Mouse (Mus musculus) embryonic facial prominence, embryonic 10.5 days (tissue): ENCODE measurements around the gene Lsm3. TPM values are rescaled to one million over a fixed set of nuclear protein-coding genes. Genes with fewer than 3 reads are reported as not detected.
"Not testable (repeated sequence)": the region's sequence is repeated elsewhere in the genome, so short reads cannot be mapped to it uniquely, and the experiment has no call there.

Source experiments
- DNase-seq: peaks from one replicate; pipeline ENCODE4 v3.0.0-alpha.2; 2017; ENCODE audit warnings: low spot score
- H3K27ac ChIP-seq: fragments of 300-500 bp; sonication (generic); replicated peaks from 2 replicates; pipeline ENCODE4 v1.5.1; 2016; ENCODE audit warnings: mild to moderate bottlenecking
- H3K27me3 ChIP-seq: fragments of 300-500 bp; sonication (generic); replicated peaks from 2 replicates; pipeline ENCODE4 v1.6.1; 2016; ENCODE audit warnings: low read depth, mild to moderate bottlenecking; ENCODE audit not compliant: poor library complexity, severe bottlenecking
- H3K36me3 ChIP-seq: fragments of 300-500 bp; sonication (generic); replicated peaks from 2 replicates; pipeline ENCODE4 v1.6.1; 2016; ENCODE audit warnings: mild to moderate bottlenecking, moderate library complexity
- H3K4me1 ChIP-seq: fragments of 300-500 bp; sonication (generic); 2 replicates; pipeline ENCODE4 v1.6.1; 2016
- H3K4me3 ChIP-seq: fragments of 300-500 bp; sonication (generic); 2 replicates; pipeline ENCODE4 v1.5.1; 2016; ENCODE audit warnings: mild to moderate bottlenecking, moderate library complexity
- H3K9me3 ChIP-seq: fragments of 300-500 bp; sonication (generic); 2 replicates; pipeline ENCODE4 v1.6.1; 2016; ENCODE audit warnings: mild to moderate bottlenecking
- WGBS: fragments of 180-500 bp; shearing (Covaris S2); methylation state at CpG from one replicate; pipeline ENCODE4 v1.1.7; 2016; 5-methylcytosine and 5-hydroxymethylcytosine counted together
- polyA plus RNA-seq: library from polyadenylated mRNA; unstranded; fragments of >200 nt; fragmentation: Nextera tagmentation; extraction: Ambion mirVana; gene quantifications from 2 replicates; pipeline ENCODE4 v1.2.1, GENCODE M21; 2016

Gene Lsm3
- polyA plus RNA-seq, result 444 and 453 TPM in 2 replicates

DNA sequence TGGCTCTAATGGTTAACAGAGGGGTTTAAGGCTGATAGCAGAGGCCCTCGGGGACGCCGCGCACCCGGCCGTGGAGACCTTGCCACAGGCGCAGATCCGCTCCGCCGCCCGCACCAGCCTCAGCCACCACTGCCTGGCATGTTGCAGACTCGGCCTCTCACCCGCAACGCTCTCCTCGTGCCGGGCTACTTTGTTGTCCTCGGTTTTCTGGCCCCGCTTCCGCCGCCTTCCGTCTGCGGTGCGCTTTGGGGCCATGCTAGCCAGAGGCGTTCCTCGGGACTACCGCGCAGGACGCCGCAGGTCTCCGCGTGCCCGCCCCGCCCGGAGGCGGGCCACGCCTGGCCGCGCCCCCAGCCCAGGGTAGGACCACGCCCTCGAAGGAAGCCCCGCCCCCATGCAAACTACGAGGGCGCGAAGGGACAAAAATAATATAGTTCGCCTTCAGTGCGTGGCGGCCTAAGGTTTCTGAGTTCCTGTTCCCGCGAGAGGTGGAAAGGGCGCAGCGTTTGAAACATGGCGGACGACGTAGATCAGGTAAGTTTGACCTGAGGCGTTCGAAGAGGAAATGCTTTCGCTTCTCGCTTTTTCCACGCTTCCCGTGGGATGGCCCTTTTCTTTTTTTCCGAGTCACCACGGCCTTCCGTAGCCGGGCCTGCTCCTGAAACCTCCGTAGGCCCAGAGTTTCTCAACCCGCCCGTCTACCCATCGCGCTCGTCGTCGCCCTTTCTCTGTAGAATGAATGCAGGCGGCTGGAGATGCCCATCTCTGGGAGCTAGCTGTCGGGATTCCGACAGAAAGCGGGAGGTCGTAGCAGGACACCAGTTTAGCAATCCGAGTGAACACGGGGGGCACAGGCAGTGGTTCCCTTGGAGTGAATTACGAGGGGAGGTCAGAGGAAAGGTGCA, at the start of gene Lsm3, which contains the start of gene Xpc:
TSS of gene Lsm3 (plus strand) at position 384 of the 905 bp plus-strand sequence.
TSS of gene Xpc (minus strand) at position 344 of the 905 bp plus-strand sequence.
- under 1% methylated on average over 80 of the region's 80 CpGs for WGBS
- Histone ChIP-seq H3K36me3 (peaks cover 53% of the 10 kb centered on the region), H3K27me3 (no peaks in the 10 kb centered on the region), H3K4me1 (peaks cover 32% of the 10 kb centered on the region), H3K9me3 (no peaks in the 10 kb centered on the region), H3K4me3 (peak within 1 kb of the TSS; percentile 95), H3K27ac (peak within 1 kb of the TSS; percentile 94)
- DNase-seq, result peak; percentile 98

DNA sequence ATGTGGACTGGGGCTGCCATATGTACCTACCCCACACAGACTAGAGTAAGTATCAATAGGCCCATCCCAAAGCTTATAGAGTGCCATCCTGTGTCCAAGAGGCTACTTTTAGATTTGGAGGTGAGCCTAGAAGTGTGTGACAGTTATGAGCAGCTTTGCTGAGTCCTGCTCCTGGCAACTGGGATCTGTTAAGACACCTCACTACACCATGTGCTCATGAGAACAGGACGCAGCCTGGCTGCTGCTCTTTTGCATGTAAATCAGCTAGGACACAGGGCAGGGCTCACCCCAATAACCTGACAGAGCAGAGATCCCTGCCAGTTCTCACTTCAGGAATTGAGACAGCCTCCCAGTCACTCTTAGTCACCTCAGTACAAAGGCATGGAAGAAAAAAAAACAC, 48.6 kb upstream of the Lsm3 start:
- WGBS, result 89% methylated on average over 1 of the region's 1 CpGs
- Histone ChIP-seq H3K9me3 (no peaks in the 10 kb centered on the region), H3K4me3 (no peak overlapping the region), H3K27me3 (no peaks in the 10 kb centered on the region), H3K27ac (no peak overlapping the region), H3K36me3 (peaks cover 90% of the 10 kb centered on the region), H3K4me1 (peaks cover 6% of the 10 kb centered on the region)
- no peak for DNase-seq

DNA sequence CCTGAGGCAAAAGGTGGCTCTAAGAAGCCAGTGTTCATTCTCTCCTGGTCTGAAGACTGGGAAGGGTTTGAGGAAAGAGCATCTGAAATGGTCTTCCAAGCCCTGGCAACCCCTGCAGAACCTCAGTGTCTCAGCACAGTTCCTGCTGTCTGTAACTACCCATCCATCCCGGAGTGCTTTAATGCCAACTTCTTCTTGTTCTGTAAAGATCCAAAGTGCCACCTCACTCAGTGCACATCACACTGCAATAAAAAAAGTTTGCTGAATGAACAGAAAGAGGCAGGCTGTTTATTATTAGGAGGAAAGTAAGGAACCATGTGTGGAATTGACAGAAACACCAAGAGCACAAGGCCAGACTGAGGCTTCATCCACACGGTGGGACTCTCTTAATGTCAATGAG, 45.0 kb upstream of the Lsm3 start:
- Histone ChIP-seq H3K9me3 (no peaks in the 10 kb centered on the region), H3K4me3 (no peak overlapping the region), H3K4me1 (peaks cover 32% of the 10 kb centered on the region), H3K36me3 (peaks cover 60% of the 10 kb centered on the region), H3K27ac (no peak overlapping the region), H3K27me3 (no peaks in the 10 kb centered on the region)
- 89% methylated on average over 2 of the region's 2 CpGs for WGBS
- no peak for DNase-seq

DNA sequence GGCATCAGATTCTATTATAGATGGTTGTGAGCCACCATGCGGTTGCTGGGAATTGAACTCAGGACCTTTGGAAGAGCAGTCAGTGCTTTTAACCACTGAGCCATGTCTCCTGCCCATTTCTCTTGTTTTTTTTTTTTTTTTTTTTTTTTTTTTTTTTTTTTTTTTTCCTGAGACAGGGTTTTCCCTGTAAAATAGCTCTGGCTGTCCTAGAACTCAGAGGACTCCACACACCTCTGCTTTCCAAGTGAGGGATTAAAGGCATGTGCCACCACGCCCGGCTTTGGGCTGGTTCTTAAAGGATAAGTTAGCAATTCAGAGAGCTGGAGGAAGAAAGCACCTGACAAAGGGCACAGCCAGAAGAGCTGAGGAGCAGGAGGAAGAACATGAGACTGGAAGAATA, 44.3 kb upstream of the Lsm3 start:
- Histone ChIP-seq H3K4me3 (peak overlapping the region; percentile 82; the same call in 1 of the 2 replicates), H3K36me3 (peaks cover 60% of the 10 kb centered on the region), H3K4me1 (peaks cover 33% of the 10 kb centered on the region)
- DNase-seq, H3K27me3 ChIP-seq, H3K9me3 ChIP-seq, H3K27ac ChIP-seq: not testable (repeated sequence)
- 88% methylated on average over 3 of the region's 3 CpGs for WGBS

DNA sequence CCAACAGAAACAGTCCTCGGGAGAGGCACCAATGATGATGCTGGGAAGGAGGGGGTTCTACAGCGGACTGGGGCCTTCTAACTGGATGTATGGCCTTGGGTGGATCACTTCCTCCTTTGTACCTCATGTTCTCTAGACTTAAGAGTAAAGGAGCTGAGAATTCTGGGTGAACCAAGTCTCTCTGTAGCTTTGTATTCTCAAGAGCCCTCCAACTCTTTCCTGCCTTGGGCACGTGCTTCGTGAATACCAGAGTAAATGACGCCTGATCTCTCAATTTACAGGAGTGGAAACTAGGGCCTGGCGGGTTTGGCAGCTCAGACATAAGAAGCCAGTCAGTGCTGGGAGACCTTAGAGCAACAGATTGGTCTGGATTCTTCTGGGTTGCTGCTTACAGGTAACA, 43.4 kb upstream of the Lsm3 start:
- Histone ChIP-seq H3K4me1 (peaks cover 36% of the 10 kb centered on the region), H3K4me3 (peak overlapping the region; percentile 82), H3K36me3 (peaks cover 60% of the 10 kb centered on the region), H3K27ac (peak overlapping the region; percentile 91), H3K9me3 (no peaks in the 10 kb centered on the region), H3K27me3 (no peaks in the 10 kb centered on the region)
- WGBS, result 28% methylated on average over 6 of the region's 6 CpGs
- peak; percentile 27 for DNase-seq

DNA sequence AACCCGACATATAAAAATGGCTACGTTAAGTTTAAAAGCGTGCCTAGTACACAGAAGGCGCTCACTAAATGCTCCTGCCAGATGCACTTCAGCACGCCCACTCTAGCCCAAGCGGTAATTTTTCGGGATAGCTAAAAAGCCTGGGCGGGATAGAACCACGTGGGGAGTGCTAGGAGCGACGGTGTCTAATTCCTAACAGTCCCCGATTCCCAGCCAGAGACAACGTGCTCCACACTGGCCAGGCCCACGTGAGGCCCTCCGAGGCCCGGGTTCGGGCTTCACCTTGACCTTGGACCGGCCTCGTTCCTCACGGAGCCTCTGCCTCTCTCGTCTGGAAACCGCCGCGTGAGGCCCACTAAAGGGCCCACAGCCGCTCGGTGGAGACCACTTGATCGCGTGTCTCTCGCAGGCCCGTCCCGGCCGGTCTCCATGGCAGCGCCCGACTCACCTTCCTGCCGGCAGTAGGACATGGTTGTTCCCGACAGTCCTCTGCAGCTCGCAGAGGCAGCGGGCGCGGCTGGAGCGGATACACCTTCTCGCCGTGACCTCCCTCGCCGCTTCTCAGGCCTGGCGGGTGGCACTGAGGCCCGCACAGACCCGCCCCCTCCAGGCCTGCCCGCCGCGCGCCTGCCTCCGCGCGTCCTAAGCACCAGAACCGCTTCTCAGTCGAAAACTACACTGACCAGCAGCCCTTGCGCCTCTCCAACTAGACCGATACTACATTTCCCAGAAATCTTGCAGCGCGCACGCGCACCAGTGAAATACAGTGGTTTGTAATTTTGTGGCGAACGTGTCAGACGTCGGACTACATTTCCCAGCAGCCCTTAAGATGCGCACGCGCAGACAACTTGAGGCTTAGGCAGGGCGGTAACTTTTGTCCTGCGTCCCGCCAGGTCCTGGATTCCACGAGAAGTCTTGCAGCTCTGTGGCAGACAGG, 42.6 kb upstream of the Lsm3 start, which contains the start of the genes Chchd4 and Tmem43:
TSS of gene Chchd4 (minus strand) at position 679 of the 937 bp plus-strand sequence.
TSS of gene Tmem43 (plus strand) at position 836 of the 937 bp plus-strand sequence.
- WGBS, result under 1% methylated on average over 74 of the region's 74 CpGs
- Histone ChIP-seq H3K27me3 (no peaks in the 10 kb centered on the region), H3K27ac (peak within 1 kb of the TSS; percentile 91), H3K4me1 (peaks cover 36% of the 10 kb centered on the region), H3K4me3 (peak within 1 kb of the TSS; percentile 82), H3K9me3 (no peaks in the 10 kb centered on the region), H3K36me3 (peaks cover 60% of the 10 kb centered on the region)
- DNase-seq, result peak; percentile 98

DNA sequence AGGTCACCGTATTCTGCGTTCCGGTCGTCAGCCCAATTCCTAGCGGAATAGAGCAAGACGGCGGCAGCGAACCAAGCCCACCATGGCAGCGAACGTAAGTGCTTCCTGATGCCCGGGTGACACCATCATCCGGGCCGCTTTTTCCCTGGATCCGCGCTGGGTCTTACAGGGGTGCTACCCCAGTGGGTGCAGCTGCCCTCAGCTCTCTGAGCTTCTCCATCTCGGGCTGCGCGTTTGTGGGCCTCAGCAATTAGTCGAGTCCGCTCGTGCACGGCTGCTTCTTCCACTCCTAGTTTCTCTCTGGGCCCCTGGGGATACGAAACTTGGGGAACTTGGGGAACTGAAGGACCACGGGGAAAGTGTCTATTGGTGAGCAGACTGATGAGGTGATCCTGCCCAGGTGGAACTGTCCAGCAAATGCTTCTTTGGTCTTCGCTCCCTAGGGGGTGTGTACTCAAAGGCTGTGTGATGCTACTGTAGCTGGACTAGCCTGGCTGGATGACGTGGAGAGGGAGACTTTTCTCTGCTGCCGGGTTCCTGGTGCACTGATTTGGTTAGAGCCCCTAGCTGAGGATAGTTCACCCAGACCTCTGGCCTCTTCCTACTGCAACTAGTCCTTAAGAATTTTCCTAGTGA, 41.8 kb upstream of the Lsm3 start:
- H3K27ac ChIP-seq, result peak overlapping the region; percentile 91
- peaks cover 36% of the 10 kb centered on the region for H3K4me1 ChIP-seq
- no peaks in the 10 kb centered on the region for H3K27me3 ChIP-seq
- DNase-seq, result no peak
- peaks cover 61% of the 10 kb centered on the region for H3K36me3 ChIP-seq
- H3K9me3 ChIP-seq, result no peaks in the 10 kb centered on the region
- H3K4me3 ChIP-seq, result peak overlapping the region; percentile 82
- under 1% methylated on average over 27 of the region's 27 CpGs for WGBS

DNA sequence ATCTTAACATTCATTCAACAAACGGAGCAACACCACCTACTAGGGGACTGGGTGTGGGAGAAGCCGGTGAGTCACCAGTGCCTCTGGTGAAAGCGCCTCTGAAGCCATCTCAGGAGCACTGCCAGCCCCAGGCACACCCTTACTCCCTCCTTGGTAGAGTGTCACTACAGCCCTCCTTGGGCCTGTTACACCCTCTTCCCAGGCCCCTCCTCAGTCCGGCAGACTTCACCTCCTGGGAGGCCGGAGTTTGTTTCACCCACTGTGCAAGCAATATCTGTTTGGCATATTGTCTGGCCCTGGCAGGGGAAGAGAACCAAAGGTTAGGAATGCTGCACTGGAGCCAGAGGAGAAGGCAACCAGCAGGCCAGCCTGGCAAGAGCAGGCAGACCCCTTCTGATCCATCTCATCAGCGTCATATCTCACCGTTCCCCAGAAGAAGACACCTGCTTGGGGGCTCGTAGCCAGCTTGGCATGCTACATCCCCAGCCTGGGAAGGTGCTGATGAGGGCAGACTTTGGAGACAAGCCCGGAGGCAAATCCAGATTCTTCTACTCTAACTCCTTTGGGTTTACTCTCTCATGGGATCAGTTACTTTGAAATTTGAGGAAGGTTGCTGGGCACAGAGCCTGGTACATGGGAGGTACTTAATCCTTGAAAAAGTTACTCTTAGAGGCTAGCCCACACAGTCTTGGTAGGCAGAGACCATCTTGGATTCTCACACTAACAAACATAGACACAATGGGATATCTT, 41.1 kb upstream of the Lsm3 start:
- Histone ChIP-seq H3K4me1 (peaks cover 36% of the 10 kb centered on the region), H3K9me3 (no peaks in the 10 kb centered on the region), H3K36me3 (peaks cover 61% of the 10 kb centered on the region), H3K4me3 (peak overlapping the region; percentile 82), H3K27me3 (no peaks in the 10 kb centered on the region), H3K27ac (peak overlapping the region; percentile 91)
- 63% methylated on average over 9 of the region's 9 CpGs for WGBS
- no peak for DNase-seq

DNA sequence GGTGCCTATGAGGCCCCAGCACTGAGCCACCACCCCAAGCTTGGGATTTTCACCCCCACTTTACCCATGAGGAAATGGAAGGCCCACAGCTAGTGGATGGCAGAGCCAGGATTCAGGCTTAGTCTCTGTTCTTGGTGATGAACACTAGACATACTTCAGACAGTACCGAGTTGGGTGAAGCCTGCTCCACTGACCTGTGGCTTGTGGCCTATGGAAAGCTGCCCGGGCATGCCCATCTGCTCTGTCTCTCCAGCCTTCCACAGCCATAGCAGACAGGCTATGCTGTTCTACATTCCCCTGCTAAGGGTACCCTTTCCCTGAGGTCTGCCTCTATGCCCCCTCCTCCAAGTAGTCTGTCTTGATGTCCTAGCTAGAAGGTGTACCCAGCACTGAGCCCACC, 39.2 kb upstream of the Lsm3 start:
- no peaks in the 10 kb centered on the region for H3K9me3 ChIP-seq
- peaks cover 65% of the 10 kb centered on the region for H3K36me3 ChIP-seq
- H3K27me3 ChIP-seq, result no peaks in the 10 kb centered on the region
- 94% methylated on average over 2 of the region's 2 CpGs for WGBS
- no peak overlapping the region for H3K27ac ChIP-seq
- H3K4me3 ChIP-seq, result no peak overlapping the region
- peaks cover 36% of the 10 kb centered on the region for H3K4me1 ChIP-seq
- no peak for DNase-seq

DNA sequence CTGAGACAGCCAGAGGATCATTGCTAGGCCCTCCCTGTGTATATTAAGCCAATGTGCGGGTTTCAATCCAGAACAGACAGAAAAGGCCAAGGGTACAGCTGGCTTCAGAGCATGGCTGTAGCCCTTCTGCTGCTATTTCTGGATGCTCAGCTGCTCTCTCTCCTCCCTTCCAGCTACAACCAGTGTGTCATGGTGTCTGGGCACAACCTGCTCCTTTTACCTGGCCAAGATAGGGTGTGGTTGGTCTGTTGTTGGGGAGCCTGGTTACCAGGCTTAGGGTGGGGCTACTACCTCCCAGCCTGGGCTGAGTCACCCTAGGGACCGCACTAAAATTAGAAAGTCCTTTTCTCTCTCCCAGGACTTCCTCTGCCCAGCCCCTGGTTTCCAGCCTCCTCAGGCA, 32.4 kb upstream of the Lsm3 start:
- H3K36me3 ChIP-seq, result peaks cover 100% of the 10 kb centered on the region
- no peak overlapping the region for H3K27ac ChIP-seq
- H3K9me3 ChIP-seq, result no peaks in the 10 kb centered on the region
- no peaks in the 10 kb centered on the region for H3K4me1 ChIP-seq
- H3K4me3 ChIP-seq, result no peak overlapping the region
- DNase-seq, result no peak
- H3K27me3 ChIP-seq, result no peaks in the 10 kb centered on the region
- WGBS, result 98% methylated on average over 2 of the region's 2 CpGs

DNA sequence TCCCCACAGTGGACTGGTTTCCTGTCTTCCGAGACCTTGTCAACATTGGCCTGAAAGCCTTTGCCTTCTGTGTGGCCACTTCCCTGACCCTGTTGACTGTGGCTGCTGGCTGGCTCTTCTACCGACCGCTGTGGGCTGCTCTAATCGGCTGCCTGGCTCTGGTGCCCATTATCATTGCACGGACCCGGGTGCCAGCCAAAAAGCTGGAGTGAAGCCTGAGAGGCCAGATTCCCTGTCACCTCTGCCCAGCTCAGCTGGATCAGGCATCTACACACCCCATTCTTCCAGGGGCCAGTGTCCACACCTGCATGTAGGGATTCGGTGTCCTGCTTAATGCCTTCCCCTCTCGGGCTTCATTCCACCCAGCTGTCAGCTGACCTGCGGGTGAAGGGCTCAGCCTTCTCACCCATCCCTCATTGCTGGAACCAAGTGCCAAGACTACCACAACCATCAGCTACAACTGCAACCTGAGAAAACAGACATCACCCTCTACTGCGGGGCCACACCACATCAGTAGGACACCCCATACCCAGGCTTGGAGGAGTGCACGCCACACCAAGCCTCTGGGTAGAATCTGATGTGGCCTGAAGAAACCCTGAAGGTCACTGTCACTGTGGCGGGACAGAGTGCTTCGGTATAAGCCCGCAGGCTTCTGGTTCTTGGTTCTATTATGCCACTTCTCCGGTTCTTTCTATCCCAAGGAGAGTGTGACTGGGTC, 28.8 kb upstream of the Lsm3 start:
- Histone ChIP-seq H3K4me1 (0 out of 2 replicates have a peak, but pooled peaks cover 5% of the 10 kb centered on the region), H3K27ac (no peak overlapping the region), H3K4me3 (no peak overlapping the region), H3K9me3 (no peaks in the 10 kb centered on the region), H3K36me3 (peaks cover 99% of the 10 kb centered on the region), H3K27me3 (no peaks in the 10 kb centered on the region)
- DNase-seq, result no peak
- whole genome bisulfite sequencing, result 93% methylated on average over 15 of the region's 15 CpGs
